Mouse (Mus musculus): ENCODE results near the gene Map3k13. TPM values are rescaled to one million over a fixed set of nuclear protein-coding genes. Genes with fewer than 3 reads are reported as not detected.

Gene Map3k13
- total RNA-seq, 1 experiment, result 0.36 TPM

GRCm38 (mm10) chr16:21782807-21783206 is 11.3 kb upstream of the Map3k13 start:
- Histone ChIP-seq H3K27ac (ENCODE audit: insufficient read depth, low read depth, low read length, poor library complexity, severe bottlenecking) (no peak overlapping the region), H3K9me3 (ENCODE audit: control insufficient read depth, insufficient read depth, low read depth, low read length) (no peaks in the 10 kb centered on the region), H3K4me3 (ENCODE audit: insufficient read depth in 1 of 2, low read depth in 1 of 2, low read length in 2 of 2, poor library complexity in 1 of 2, severe bottlenecking in 1 of 2) (no peak overlapping the region), H3K36me3 (ENCODE audit: control insufficient read depth, insufficient read depth, low read length, poor library complexity, severe bottlenecking) (no peaks in the 10 kb centered on the region), H3K4me1 (ENCODE audit: control insufficient read depth in 2 of 2, insufficient read depth in 2 of 2, low read length in 2 of 2, poor library complexity in 1 of 2) (no peaks in the 10 kb centered on the region; a peak in 1 of 4 replicates), H3K9ac (ENCODE audit: insufficient read depth, low read depth, low read length, poor library complexity, severe bottlenecking) (no peak overlapping the region)
- in situ Hi-C loops (cut with MboI; ENCODE audit: low sequenced_read_pairs in 2 of 2, unreplicated experiment in 2 of 2), result no loop called here
- TF ChIP-seq CHD2 (IDR thresholded peaks at IDR 0.05; ENCODE audit: low read depth, low read length) (no peak), ZC3H11A (IDR thresholded peaks at IDR 0.05; ENCODE audit: borderline replicate concordance, low read depth, low read length) (no peak), ZNF384 (IDR thresholded peaks at IDR 0.05; ENCODE audit: low read depth, low read length) (no peak), MAFK (IDR thresholded peaks at IDR 0.05; ENCODE audit: insufficient read depth, low read depth, low read length) (no peak), HCFC1 (IDR thresholded peaks at IDR 0.05; ENCODE audit: borderline replicate concordance, insufficient read depth, low read length) (no peak)
- DNase-seq (ENCODE audit: low read depth, low spot score), result no peak

GRCm38 (mm10) chr16:21785000-21785399 is 9.1 kb upstream of the Map3k13 start:
- no peak for TF ChIP-seq CHD2 (IDR thresholded peaks at IDR 0.05; ENCODE audit: low read depth, low read length)
- no peak for TF ChIP-seq HCFC1 (IDR thresholded peaks at IDR 0.05; ENCODE audit: borderline replicate concordance, insufficient read depth, low read length)
- TF ChIP-seq ZC3H11A (IDR thresholded peaks at IDR 0.05; ENCODE audit: borderline replicate concordance, low read depth, low read length), result 0 out of 2 replicates have a peak, but pooled peaks have one; percentile 17
- TF ChIP-seq MAFK (IDR thresholded peaks at IDR 0.05; ENCODE audit: insufficient read depth, low read depth, low read length), result no peak
- no peak for TF ChIP-seq ZNF384 (IDR thresholded peaks at IDR 0.05; ENCODE audit: low read depth, low read length)
- no peak for DNase-seq (ENCODE audit: low read depth, low spot score)
- H3K36me3 ChIP-seq (ENCODE audit: control insufficient read depth, insufficient read depth, low read length, poor library complexity, severe bottlenecking), result no peaks in the 10 kb centered on the region
- in situ Hi-C loops (cut with MboI; ENCODE audit: low sequenced_read_pairs in 2 of 2, unreplicated experiment in 2 of 2), result no loop called here
- H3K4me3 ChIP-seq (ENCODE audit: insufficient read depth in 1 of 2, low read depth in 1 of 2, low read length in 2 of 2, poor library complexity in 1 of 2, severe bottlenecking in 1 of 2), result no peak overlapping the region
- no peak overlapping the region for H3K27ac ChIP-seq (ENCODE audit: insufficient read depth, low read depth, low read length, poor library complexity, severe bottlenecking)
- no peaks in the 10 kb centered on the region for H3K9me3 ChIP-seq (ENCODE audit: control insufficient read depth, insufficient read depth, low read depth, low read length)
- H3K9ac ChIP-seq (ENCODE audit: insufficient read depth, low read depth, low read length, poor library complexity, severe bottlenecking), result no peak overlapping the region
- H3K4me1 ChIP-seq (ENCODE audit: control insufficient read depth in 2 of 2, insufficient read depth in 2 of 2, low read length in 2 of 2, poor library complexity in 1 of 2), result peaks cover 0 to 3% of the 10 kb centered on the region in 2 experiments; a peak in 1 of 4 replicates

GRCm38 (mm10) chr16:21786317-21786716 is 7.8 kb upstream of the Map3k13 start:
- H3K4me1 ChIP-seq (ENCODE audit: control insufficient read depth in 2 of 2, insufficient read depth in 2 of 2, low read length in 2 of 2, poor library complexity in 1 of 2), result peaks cover 0 to 3% of the 10 kb centered on the region in 2 experiments; a peak in 1 of 4 replicates
- no peak for DNase-seq (ENCODE audit: low read depth, low spot score)
- no peaks in the 10 kb centered on the region for H3K36me3 ChIP-seq (ENCODE audit: control insufficient read depth, insufficient read depth, low read length, poor library complexity, severe bottlenecking)
- H3K27ac ChIP-seq (ENCODE audit: insufficient read depth, low read depth, low read length, poor library complexity, severe bottlenecking), result no peak overlapping the region
- TF ChIP-seq MAFK (IDR thresholded peaks at IDR 0.05; ENCODE audit: insufficient read depth, low read depth, low read length), result no peak
- no peak for TF ChIP-seq CHD2 (IDR thresholded peaks at IDR 0.05; ENCODE audit: low read depth, low read length)
- TF ChIP-seq HCFC1 (IDR thresholded peaks at IDR 0.05; ENCODE audit: borderline replicate concordance, insufficient read depth, low read length), result no peak
- H3K4me3 ChIP-seq (ENCODE audit: insufficient read depth in 1 of 2, low read depth in 1 of 2, low read length in 2 of 2, poor library complexity in 1 of 2, severe bottlenecking in 1 of 2), result no peak overlapping the region
- H3K9ac ChIP-seq (ENCODE audit: insufficient read depth, low read depth, low read length, poor library complexity, severe bottlenecking), result no peak overlapping the region
- H3K9me3 ChIP-seq (ENCODE audit: control insufficient read depth, insufficient read depth, low read depth, low read length), result no peaks in the 10 kb centered on the region
- in situ Hi-C loops (cut with MboI; ENCODE audit: low sequenced_read_pairs in 2 of 2, unreplicated experiment in 2 of 2), result no loop called here

GRCm38 (mm10) chr16:21787516-21788353 is 6.4 kb upstream of the Map3k13 start, which contains the start of gene Ehhadh:
Ehhadh (minus strand) TSS chr16:21787807.
- TF ChIP-seq CHD2 (IDR thresholded peaks at IDR 0.05; ENCODE audit: low read depth, low read length) (no peak), MAFK (IDR thresholded peaks at IDR 0.05; ENCODE audit: insufficient read depth, low read depth, low read length) (no peak), ZC3H11A (IDR thresholded peaks at IDR 0.05; ENCODE audit: borderline replicate concordance, low read depth, low read length) (no peak), ZNF384 (IDR thresholded peaks at IDR 0.05; ENCODE audit: low read depth, low read length) (no peak), HCFC1 (IDR thresholded peaks at IDR 0.05; ENCODE audit: borderline replicate concordance, insufficient read depth, low read length) (no peak)
- peak within 1 kb of the TSS; percentile 50 for H3K9ac ChIP-seq (ENCODE audit: insufficient read depth, low read depth, low read length, poor library complexity, severe bottlenecking)
- peak within 1 kb of the TSS; percentile 51 to 77 for H3K4me3 ChIP-seq (ENCODE audit: insufficient read depth in 1 of 2, low read depth in 1 of 2, low read length in 2 of 2, poor library complexity in 1 of 2, severe bottlenecking in 1 of 2)
- no peak within 1 kb of the TSS for H3K27ac ChIP-seq (ENCODE audit: insufficient read depth, low read depth, low read length, poor library complexity, severe bottlenecking)
- no peaks in the 10 kb centered on the region for H3K36me3 ChIP-seq (ENCODE audit: control insufficient read depth, insufficient read depth, low read length, poor library complexity, severe bottlenecking)
- in situ Hi-C loops (cut with MboI; ENCODE audit: low sequenced_read_pairs in 2 of 2, unreplicated experiment in 2 of 2), result no loop called here
- peak; percentile 48 for DNase-seq (ENCODE audit: low read depth, low spot score)
- peaks cover 0 to 3% of the 10 kb centered on the region in 2 experiments; a peak in 1 of 4 replicates for H3K4me1 ChIP-seq (ENCODE audit: control insufficient read depth in 2 of 2, insufficient read depth in 2 of 2, low read length in 2 of 2, poor library complexity in 1 of 2)
- no peaks in the 10 kb centered on the region for H3K9me3 ChIP-seq (ENCODE audit: control insufficient read depth, insufficient read depth, low read depth, low read length)
